Mouse (Mus musculus) heart, embryonic 10.5 days (tissue): ENCODE results near the gene Gna13. TPM values are rescaled to one million over a fixed set of nuclear protein-coding genes. Genes with fewer than 3 reads are reported as not detected.
A peak's percentile ranks its signal among the peaks of the same experiment; 100 is the strongest.

Experiments
- DNase-seq: peaks from one replicate; pipeline ENCODE4 v3.0.0-alpha.2; 2017; ENCODE audit warnings: low spot score
- H3K27ac ChIP-seq: fragments of 300-500 bp; sonication (generic); 2 replicates; pipeline ENCODE4 v1.5.1; 2016; ENCODE audit warnings: mild to moderate bottlenecking
- H3K27me3 ChIP-seq: fragments of 300-500 bp; sonication (generic); 2 replicates; pipeline ENCODE4 v1.6.1; 2016; ENCODE audit warnings: mild to moderate bottlenecking; ENCODE audit not compliant: poor library complexity, insufficient read depth, severe bottlenecking
- H3K36me3 ChIP-seq: fragments of 300-500 bp; sonication (generic); 2 replicates; pipeline ENCODE4 v1.6.1; 2016; ENCODE audit warnings: mild to moderate bottlenecking, moderate library complexity
- H3K4me1 ChIP-seq: fragments of 300-500 bp; sonication (generic); 2 replicates; pipeline ENCODE4 v1.6.1; 2016; ENCODE audit warnings: mild to moderate bottlenecking
- H3K4me3 ChIP-seq: fragments of 300-500 bp; sonication (generic); 2 replicates; pipeline ENCODE4 v1.5.1; 2016; ENCODE audit warnings: mild to moderate bottlenecking, moderate library complexity
- H3K9me3 ChIP-seq: fragments of 300-500 bp; sonication (generic); 2 replicates; pipeline ENCODE4 v1.6.1; 2016; ENCODE audit warnings: mild to moderate bottlenecking, moderate library complexity
- WGBS: fragments of 180-500 bp; shearing (Covaris S2); methylation state at CpG from one replicate; pipeline ENCODE4 v1.1.7; 2016; 5-methylcytosine and 5-hydroxymethylcytosine counted together
- polyA plus RNA-seq: library from polyadenylated mRNA; unstranded; fragments of >200 nt; fragmentation: Nextera tagmentation; extraction: Ambion mirVana; gene quantifications from 2 replicates; pipeline ENCODE4 v1.2.1, GENCODE M21; 2016

Gna13 gene
- polyA plus RNA-seq, 1 experiment from 2014 or later = 20.5 TPM

- H3K4me1 ChIP-seq = peaks cover 25% of the 10 kb centered on the region
These were observed 81.0 kb downstream of the Gna13 start for GRCm38 (mm10) chr11:109443468-109444263.

GRCm38 (mm10) chr11:109444600-109444999 is 82.0 kb downstream of the Gna13 start:
- Histone ChIP-seq H3K9me3 (no peaks in the 10 kb centered on the region), H3K36me3 (0 out of 2 replicates have a peak, but pooled peaks cover under 1% of the 10 kb centered on the region), H3K4me1 (peaks cover 19% of the 10 kb centered on the region), H3K27ac (0 out of 2 replicates have a peak overlapping the region, but pooled peaks have one; percentile 8), H3K27me3 (no peaks in the 10 kb centered on the region), H3K4me3 (no peak overlapping the region)
- 56% methylated on average over 7 of the region's 7 CpGs for WGBS
- no peak for DNase-seq

More at GRCm38 (mm10) chr11:109443468-109444263, 81.0 kb downstream of the Gna13 start:
- no peaks in the 10 kb centered on the region for H3K9me3 ChIP-seq
- H3K36me3 ChIP-seq = no peaks in the 10 kb centered on the region
- H3K4me3 ChIP-seq = no peak overlapping the region
- 89% methylated on average over 8 of the region's 8 CpGs for WGBS
- no peak for DNase-seq
- H3K27me3 ChIP-seq = no peaks in the 10 kb centered on the region
- H3K27ac ChIP-seq = no peak overlapping the region

- DNase-seq = no peak
- no peaks in the 10 kb centered on the region for H3K27me3 ChIP-seq
These were observed 82.9 kb downstream of the Gna13 start for GRCm38 (mm10) chr11:109445438-109446035.

More at GRCm38 (mm10) chr11:109445438-109446035, 82.9 kb downstream of the Gna13 start:
- Histone ChIP-seq H3K9me3 (no peaks in the 10 kb centered on the region), H3K36me3 (0 out of 2 replicates have a peak, but pooled peaks cover 2% of the 10 kb centered on the region), H3K4me3 (no peak overlapping the region), H3K4me1 (peaks cover 14% of the 10 kb centered on the region; the same call in 1 of the 2 replicates), H3K27ac (peak overlapping the region; percentile 8; the same call in 1 of the 2 replicates)
- WGBS = 50% methylated on average over 13 of the region's 13 CpGs

Other genes with a start within 250 kb of the Gna13 start
- gene E030025P04Rik, start 218.5 kb upstream of the Gna13 start, polyA plus RNA-seq = not detected in 2 replicates
- 0.75 and 1.0 TPM in 2 replicates for gene Rgs9, start 64.7 kb upstream of the Gna13 start, polyA plus RNA-seq
- gene 9930022D16Rik, start 51.1 kb downstream of the Gna13 start, polyA plus RNA-seq = not detected in 2 replicates
- 35.4 and 37.1 TPM in 2 replicates for gene Amz2, start 63.1 kb downstream of the Gna13 start, polyA plus RNA-seq
- gene Arsg, start 110.5 kb downstream of the Gna13 start, polyA plus RNA-seq = 3.3 and 4.6 TPM in 2 replicates
- 12.7 and 16.5 TPM in 2 replicates for gene Slc16a6, start 110.8 kb downstream of the Gna13 start, polyA plus RNA-seq
- 29.8 and 38.8 TPM in 2 replicates for gene Wipi1, start 249.1 kb downstream of the Gna13 start, polyA plus RNA-seq